Mouse (Mus musculus): ENCODE results near the gene Cldn14. TPM values are rescaled to one million over a fixed set of nuclear protein-coding genes. Genes with fewer than 3 reads are reported as not detected.

The Cldn14 gene
- polyA plus RNA-seq, 1 experiment from 2014 or later, result not detected

DNA sequence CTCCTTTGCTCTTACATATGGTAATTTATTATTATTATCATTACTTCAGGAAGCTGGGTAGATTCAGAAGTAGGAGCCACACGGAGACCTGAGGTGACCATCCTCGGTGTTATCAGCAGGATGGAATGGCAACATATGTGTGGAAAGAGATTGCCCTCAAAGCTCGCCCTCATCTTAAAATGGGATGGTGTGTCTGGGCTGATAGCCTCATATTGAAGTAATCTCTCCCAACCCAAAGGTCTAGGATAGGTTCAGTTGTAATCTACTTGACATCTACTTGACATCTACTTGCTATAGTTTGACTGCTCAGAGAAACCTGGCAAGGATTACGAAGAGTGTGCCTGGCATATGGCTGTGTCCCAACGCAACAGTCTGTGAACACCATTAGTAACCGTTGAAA is 64.3 kb downstream of the Cldn14 start:
- Histone ChIP-seq H3K9ac (replicated peaks) (no peak overlapping the region), H3K27ac (no peak overlapping the region), H3K9me3 (no peaks in the 10 kb centered on the region), H3K4me1 (replicated peaks) (peaks cover 42% of the 10 kb centered on the region), H3K4me2 (no peak overlapping the region), H3K4me3 (replicated peaks) (no peak overlapping the region), H3K27me3 (peaks cover 24% of the 10 kb centered on the region), H3K36me3 (no peaks in the 10 kb centered on the region)
- 73% methylated on average over 6 of the region's 6 CpGs for WGBS
- ATAC-seq (ENCODE audit: insufficient number of reproducible peaks, insufficient read depth, low FRiP score, low TSS enrichment, low read depth), result no peak

DNA sequence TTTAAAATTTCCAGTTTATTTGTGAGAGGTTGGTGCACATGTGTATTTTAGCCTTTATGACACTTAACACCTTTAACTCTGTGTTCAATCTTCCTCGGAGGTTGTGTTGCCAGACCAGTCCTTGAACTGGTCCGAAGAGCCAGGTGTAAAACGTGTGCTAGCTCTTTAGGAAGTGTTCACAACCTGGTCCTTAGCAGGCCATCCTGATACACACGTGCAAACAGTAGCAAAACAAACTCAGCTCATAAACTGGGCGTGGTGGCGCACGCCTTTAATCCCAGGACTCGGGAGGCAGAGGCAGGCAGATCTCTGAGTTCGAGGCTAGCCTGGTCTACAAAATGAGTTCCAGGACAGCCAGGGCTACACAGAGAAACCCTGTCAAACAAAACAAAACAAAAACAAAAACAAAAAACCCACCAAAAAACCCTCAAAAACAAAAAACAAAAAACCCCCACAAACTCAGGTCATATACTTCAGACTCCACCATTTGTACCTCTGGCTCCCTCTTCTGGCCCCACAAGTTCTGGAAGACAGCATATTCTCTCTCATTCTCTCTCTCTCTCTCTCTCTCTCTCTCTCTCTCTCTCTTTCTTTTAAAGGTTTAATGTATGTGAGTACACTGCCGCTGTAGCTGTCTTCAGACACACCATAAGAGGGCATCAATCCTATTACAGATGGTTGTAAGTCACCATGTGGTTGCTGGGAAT is 65.7 kb downstream of the Cldn14 start:
- no peak overlapping the region for H3K4me2 ChIP-seq
- H3K27ac ChIP-seq, result no peak overlapping the region
- H3K9ac ChIP-seq (replicated peaks), result no peak overlapping the region
- peaks cover 25% of the 10 kb centered on the region for H3K27me3 ChIP-seq
- peaks cover 46% of the 10 kb centered on the region for H3K4me1 ChIP-seq (replicated peaks)
- no peak overlapping the region for H3K4me3 ChIP-seq (replicated peaks)
- 87% methylated on average over 10 of the region's 10 CpGs for WGBS
- ATAC-seq (ENCODE audit: insufficient number of reproducible peaks, insufficient read depth, low FRiP score, low TSS enrichment, low read depth), result no peak
- no peaks in the 10 kb centered on the region for H3K36me3 ChIP-seq
- H3K9me3 ChIP-seq, result no peaks in the 10 kb centered on the region

DNA sequence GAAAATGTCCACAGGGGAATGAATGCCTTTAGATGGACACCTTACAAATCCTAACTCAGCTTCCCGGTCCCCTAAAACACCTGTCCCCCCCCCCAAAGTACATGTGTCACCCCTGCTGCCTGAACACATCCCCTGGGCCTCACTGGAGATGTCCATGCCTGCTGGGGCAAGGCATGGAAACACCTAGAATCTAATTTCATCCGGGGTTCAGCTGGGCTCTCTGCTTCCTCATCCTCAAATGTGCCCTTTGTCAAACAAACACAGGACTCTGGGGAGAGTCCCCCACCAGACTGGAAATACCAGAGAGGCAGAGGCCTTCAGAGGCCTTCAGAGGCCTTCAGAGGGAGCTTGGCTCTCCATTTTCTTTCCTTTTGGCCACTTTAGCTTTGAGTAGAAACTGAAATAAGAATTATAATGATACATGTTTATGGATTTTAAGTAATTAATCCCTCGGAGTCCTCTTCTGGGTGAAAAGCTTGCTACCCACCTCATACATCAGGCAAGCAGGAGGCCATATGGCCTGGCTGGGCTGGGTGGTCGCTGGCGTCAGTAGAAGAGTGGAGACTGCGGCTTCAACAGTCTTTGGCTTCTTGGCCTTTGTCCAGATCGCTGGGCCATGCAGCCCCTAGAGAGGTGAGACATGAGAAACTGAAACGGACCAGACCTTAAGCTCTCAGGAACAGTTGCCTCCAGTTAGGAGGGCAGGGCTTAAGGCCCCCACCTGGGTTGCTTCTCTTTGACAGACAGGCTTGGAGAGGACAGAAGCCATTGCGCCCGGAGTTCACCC is 66.7 kb downstream of the Cldn14 start:
- Histone ChIP-seq H3K4me3 (replicated peaks) (no peak overlapping the region), H3K9ac (replicated peaks) (no peak overlapping the region), H3K4me2 (no peak overlapping the region), H3K9me3 (no peaks in the 10 kb centered on the region), H3K27me3 (peaks cover 28% of the 10 kb centered on the region), H3K36me3 (no peaks in the 10 kb centered on the region), H3K4me1 (replicated peaks) (peaks cover 43% of the 10 kb centered on the region), H3K27ac (no peak overlapping the region)
- 76% methylated on average over 10 of the region's 10 CpGs for WGBS
- ATAC-seq (ENCODE audit: insufficient number of reproducible peaks, insufficient read depth, low FRiP score, low TSS enrichment, low read depth), result no peak

DNA sequence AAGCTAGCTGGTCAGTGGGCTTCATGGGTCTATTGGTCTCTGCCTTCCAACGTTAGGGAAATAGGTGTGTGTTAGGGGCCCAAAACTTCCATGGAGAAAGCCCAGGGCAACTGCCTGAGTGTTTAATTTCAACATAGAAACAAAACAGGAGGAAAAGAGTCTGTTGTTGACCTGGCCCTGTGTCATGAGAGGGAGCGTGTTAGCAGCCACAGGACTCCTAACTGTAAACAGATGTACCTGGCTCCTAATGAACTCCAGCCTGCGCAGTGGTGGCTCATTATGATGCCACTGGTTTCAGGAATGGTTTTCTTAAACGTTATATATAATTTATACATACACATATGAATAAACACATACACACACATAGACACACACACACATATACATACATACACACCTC is 68.7 kb downstream of the Cldn14 start:
- peak overlapping the region; percentile 64; the same call in 1 of the 2 replicates for H3K27ac ChIP-seq
- H3K4me3 ChIP-seq (replicated peaks), result no peak overlapping the region
- ATAC-seq (ENCODE audit: insufficient number of reproducible peaks, insufficient read depth, low FRiP score, low TSS enrichment, low read depth), result no peak
- H3K36me3 ChIP-seq, result no peaks in the 10 kb centered on the region
- H3K4me1 ChIP-seq (replicated peaks), result peaks cover 58% of the 10 kb centered on the region
- H3K9me3 ChIP-seq, result no peaks in the 10 kb centered on the region
- H3K4me2 ChIP-seq, result no peak overlapping the region
- WGBS, result 14% methylated on average over 4 of the region's 4 CpGs
- peaks cover 43% of the 10 kb centered on the region for H3K27me3 ChIP-seq
- no peak overlapping the region for H3K9ac ChIP-seq (replicated peaks)

DNA sequence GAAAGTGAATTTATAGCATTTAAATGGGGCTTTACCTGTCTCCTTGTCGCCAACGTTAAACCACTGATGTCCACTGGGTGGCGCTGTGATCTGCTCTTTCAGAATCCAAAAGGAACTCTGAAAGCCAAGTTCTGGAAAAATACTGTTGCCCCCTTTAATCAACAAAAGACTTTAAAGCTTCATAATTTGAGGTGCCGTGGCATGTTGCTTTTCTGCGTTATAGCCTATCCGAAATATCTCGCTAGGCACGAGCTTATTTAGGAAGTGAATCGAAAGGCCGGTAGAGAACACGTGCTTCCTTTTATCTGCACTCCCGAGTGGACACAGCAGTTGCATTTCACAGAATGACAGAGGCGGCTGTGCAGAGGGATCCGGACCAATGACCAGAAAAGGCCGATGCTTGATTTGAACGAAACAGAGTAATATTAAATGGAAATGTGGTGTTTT is 70.2 kb downstream of the Cldn14 start:
- WGBS, result 11% methylated on average over 16 of the region's 16 CpGs
- no peaks in the 10 kb centered on the region for H3K36me3 ChIP-seq
- peaks cover 47% of the 10 kb centered on the region for H3K27me3 ChIP-seq

DNA sequence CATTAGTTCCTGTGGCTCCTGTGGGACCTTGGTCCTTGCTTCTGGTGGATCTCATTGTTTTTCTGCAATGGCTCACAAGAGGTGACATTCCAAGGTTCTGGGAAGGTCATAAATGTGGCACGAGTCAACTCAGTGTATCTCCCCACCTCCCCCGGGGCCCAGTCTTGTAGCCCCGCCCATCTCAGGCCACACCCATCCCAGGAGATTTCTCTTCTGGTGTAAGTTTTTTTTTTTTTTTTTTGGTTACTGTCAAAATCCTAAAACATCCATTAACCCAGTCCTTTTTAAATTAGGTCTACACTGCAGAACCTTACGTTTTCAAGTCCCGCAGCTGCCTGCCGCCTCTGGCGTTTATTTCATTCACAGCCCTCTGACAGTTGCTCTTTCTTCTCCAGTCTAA is 73.6 kb downstream of the Cldn14 start:
- ATAC-seq (ENCODE audit: insufficient number of reproducible peaks, insufficient read depth, low FRiP score, low TSS enrichment, low read depth), result no peak
- Histone ChIP-seq H3K27ac (no peak overlapping the region), H3K4me2 (no peak overlapping the region), H3K4me3 (replicated peaks) (no peak overlapping the region), H3K36me3 (no peaks in the 10 kb centered on the region), H3K9ac (replicated peaks) (no peak overlapping the region), H3K27me3 (peaks cover 50% of the 10 kb centered on the region), H3K9me3 (no peaks in the 10 kb centered on the region), H3K4me1 (replicated peaks) (peaks cover 56% of the 10 kb centered on the region)
- WGBS, result 16% methylated on average over 7 of the region's 7 CpGs

More for the DNA sequence above, 70.2 kb downstream of the Cldn14 start:
- Histone ChIP-seq H3K27ac (0 out of 2 replicates have a peak overlapping the region, but pooled peaks have one; percentile 7), H3K9me3 (no peaks in the 10 kb centered on the region), H3K4me3 (replicated peaks) (peak overlapping the region; percentile 21; the same call in 1 of the 2 replicates), H3K9ac (replicated peaks) (no peak overlapping the region), H3K4me1 (replicated peaks) (peaks cover 62% of the 10 kb centered on the region), H3K4me2 (peak overlapping the region; percentile 43)
- ATAC-seq (ENCODE audit: insufficient number of reproducible peaks, insufficient read depth, low FRiP score, low TSS enrichment, low read depth), result no peak

DNA sequence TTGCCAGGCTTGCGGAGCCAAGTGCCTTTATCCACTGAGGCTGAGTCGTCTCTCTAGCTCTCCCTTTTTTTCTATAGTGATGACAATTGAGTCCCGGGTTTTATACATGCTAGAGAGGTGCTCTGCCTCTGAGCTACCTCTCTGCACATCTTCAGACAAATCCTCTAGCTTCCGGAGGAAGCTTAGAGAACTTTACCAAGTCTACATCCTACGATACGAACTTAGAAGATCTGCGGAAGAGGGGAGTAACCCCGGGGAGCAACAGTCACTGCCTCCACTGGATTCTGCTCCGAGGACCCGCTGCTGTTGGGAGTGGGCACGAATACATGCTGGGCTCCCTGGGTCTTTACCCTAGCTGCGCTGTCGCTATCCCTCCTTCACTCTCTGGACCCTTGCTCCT is 74.0 kb downstream of the Cldn14 start:
- Histone ChIP-seq H3K27ac (no peak overlapping the region), H3K9me3 (no peaks in the 10 kb centered on the region), H3K4me3 (replicated peaks) (no peak overlapping the region), H3K36me3 (no peaks in the 10 kb centered on the region), H3K9ac (replicated peaks) (no peak overlapping the region), H3K27me3 (peaks cover 50% of the 10 kb centered on the region), H3K4me1 (replicated peaks) (peaks cover 51% of the 10 kb centered on the region), H3K4me2 (no peak overlapping the region)
- WGBS, result 18% methylated on average over 13 of the region's 13 CpGs
- no peak for ATAC-seq (ENCODE audit: insufficient number of reproducible peaks, insufficient read depth, low FRiP score, low TSS enrichment, low read depth)

DNA sequence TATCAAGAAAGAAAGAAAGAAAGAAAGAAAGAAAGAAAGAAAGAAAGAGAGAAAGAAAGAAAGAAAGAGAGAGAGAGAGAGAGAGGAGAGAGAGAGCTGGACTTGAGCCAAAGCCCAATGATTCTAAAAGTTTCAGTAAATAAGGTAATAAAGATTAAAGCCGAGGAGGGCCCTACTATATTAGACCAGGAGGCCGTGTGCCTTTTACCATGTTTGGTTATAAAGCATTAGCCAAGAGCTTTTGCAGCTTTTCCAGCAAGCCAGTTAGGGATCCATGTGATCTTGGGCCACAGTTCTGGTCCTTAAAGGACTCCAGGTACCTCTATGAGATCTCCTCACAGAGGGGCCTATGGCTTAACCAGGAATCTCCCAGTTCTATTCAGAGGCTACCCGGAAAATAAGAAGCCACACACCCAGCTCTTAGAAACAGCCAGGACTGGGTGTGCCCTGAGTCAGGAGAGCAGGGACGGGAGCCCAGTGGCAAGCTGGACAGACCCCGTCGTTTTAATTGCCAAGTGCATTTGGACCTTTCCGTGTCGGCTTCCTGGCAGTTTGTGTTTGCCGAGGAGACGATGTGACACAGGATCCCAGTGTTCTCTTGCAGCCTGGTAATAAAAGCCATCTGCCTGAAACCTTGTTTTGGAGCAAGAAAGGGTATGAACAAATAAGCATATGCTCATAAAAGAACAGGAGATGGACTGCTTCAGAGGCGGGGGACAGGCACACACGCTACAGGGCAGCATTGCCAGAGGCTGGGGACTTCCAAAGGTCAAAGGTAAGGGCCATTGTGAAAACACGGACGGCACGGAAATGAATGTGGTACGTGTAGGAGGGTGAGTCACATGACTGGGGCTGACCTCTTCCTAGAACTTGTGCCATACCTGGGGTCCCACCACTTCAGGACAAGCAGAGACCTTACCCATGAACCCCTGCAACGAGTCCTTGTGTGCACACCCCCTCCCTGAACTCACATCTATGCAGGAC is 76.2 kb downstream of the Cldn14 start:
- WGBS, result 16% methylated on average over 17 of the region's 17 CpGs
- H3K4me1 ChIP-seq (replicated peaks), result peaks cover 38% of the 10 kb centered on the region
- peak overlapping the region; percentile 67 for H3K27ac ChIP-seq
- ATAC-seq (ENCODE audit: insufficient number of reproducible peaks, insufficient read depth, low FRiP score, low TSS enrichment, low read depth), result no peak
- H3K4me3 ChIP-seq (replicated peaks), result no peak overlapping the region
- no peak overlapping the region for H3K9ac ChIP-seq (replicated peaks)
- peaks cover 40% of the 10 kb centered on the region for H3K27me3 ChIP-seq
- no peaks in the 10 kb centered on the region for H3K9me3 ChIP-seq
- H3K4me2 ChIP-seq, result peak overlapping the region; percentile 23; the same call in 1 of the 2 replicates
- H3K36me3 ChIP-seq, result no peaks in the 10 kb centered on the region

DNA sequence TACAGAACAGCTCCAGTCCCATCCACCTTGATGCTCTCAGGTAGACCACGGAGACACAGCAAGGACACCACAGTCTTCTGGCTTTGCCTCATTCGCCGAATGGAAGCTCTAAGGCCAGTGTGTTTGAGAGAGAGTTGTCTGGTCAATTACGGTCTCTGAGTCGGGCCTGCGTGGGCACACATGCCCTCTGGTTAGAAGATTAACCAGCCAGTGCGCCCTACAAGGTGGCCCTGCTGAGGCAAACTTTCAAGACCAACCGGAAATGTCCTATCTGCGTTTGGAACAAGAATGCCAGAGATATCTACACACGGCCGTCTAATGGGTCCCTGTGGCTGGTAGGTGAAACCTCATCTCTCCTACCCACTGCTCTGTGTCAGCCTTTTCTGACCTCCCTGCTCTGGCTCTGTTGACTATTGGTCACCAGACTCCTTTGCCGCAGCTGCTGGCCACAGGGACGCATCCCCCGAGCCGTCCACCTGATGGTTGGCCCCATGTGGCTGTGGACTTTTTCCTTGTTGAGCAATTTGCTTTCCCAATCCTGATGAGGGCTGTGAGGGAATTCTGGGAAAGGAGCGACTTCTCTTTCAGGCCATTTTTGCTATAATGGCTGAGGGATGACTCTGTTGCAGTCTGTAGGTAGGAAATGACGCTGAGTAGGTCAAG is 79.1 kb downstream of the Cldn14 start:
- peaks cover 11% of the 10 kb centered on the region for H3K27me3 ChIP-seq
- WGBS, result 90% methylated on average over 17 of the region's 17 CpGs
- H3K4me3 ChIP-seq (replicated peaks), result no peak overlapping the region
- peaks cover 19% of the 10 kb centered on the region for H3K4me1 ChIP-seq (replicated peaks)
- H3K36me3 ChIP-seq, result no peaks in the 10 kb centered on the region
- H3K4me2 ChIP-seq, result no peak overlapping the region
- no peak overlapping the region for H3K27ac ChIP-seq
- no peaks in the 10 kb centered on the region for H3K9me3 ChIP-seq
- H3K9ac ChIP-seq (replicated peaks), result no peak overlapping the region
- ATAC-seq (ENCODE audit: insufficient number of reproducible peaks, insufficient read depth, low FRiP score, low TSS enrichment, low read depth), result no peak

DNA sequence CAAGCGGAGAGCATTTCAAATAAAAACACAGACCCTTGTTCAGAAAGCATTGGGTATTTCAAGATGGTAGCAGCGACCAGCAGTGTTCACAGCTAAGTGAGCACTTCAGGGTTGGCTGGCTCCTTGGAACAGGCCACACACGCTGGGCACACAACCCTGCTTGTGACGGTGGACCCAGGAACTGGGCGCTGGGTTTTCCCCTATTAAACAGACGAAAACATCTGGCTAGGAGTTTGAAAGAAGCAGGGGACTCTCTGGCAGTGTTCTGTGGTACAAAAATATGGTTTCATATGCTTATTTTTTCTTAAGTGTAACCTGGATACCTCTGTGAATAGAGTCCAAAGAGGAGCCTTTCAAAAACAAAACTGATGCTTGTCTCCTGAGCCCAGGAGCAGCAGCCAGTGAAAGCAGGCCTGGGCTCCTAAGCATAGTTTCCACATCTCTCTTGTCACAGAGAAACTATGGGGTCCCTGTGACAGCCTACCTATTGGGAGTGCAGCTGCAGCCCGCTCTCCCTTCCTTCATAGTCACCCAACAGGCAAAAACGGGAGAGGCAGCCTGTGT is 82.9 kb downstream of the Cldn14 start:
- Histone ChIP-seq H3K36me3 (no peaks in the 10 kb centered on the region), H3K27me3 (no peaks in the 10 kb centered on the region; the same call in 1 of the 2 replicates), H3K4me1 (replicated peaks) (peaks cover 9% of the 10 kb centered on the region), H3K4me3 (replicated peaks) (no peak overlapping the region), H3K9me3 (no peaks in the 10 kb centered on the region), H3K9ac (replicated peaks) (no peak overlapping the region), H3K4me2 (no peak overlapping the region), H3K27ac (no peak overlapping the region)
- 76% methylated on average over 8 of the region's 8 CpGs for WGBS
- no peak for ATAC-seq (ENCODE audit: insufficient number of reproducible peaks, insufficient read depth, low FRiP score, low TSS enrichment, low read depth)
